Mouse (Mus musculus) E14TG2a.4 (cell line): Measurements from ENCODE around the gene Tlr9.

Experiments used
- CTCF ChIP-seq: conservative IDR thresholded peaks from 2 replicates; pipeline ENCODE4 v1.5.1; 2014; ENCODE audit warnings: low read length
- POU5F1 ChIP-seq: IDR thresholded peaks from 2 replicates; pipeline ENCODE4 v1.6.1; 2014; ENCODE audit warnings: low read length, borderline replicate concordance

GRCm38 (mm10) chr9:106261491-106261890 is 39.1 kb downstream of the Tlr9 start:
- no peak for TF ChIP-seq CTCF
- no peak for TF ChIP-seq POU5F1
